Mouse (Mus musculus): ENCODE results near the gene Gm26657.

The Gm26657 gene

GRCm38 (mm10) chr4:56740020-56740485 lies at the start of gene Gm26657:
TSS of gene Gm26657 (plus strand) at chr4:56740070.
- DNase-seq (ENCODE audit: extremely low read depth, low read depth) = no peak

- DNase-seq (ENCODE audit: extremely low read depth, low read depth) = no peak
Observed at GRCm38 (mm10) chr4:56696401-56696800, 43.5 kb upstream of the Gm26657 start.

GRCm38 (mm10) chr4:56698671-56699070 lies 41.2 kb upstream of the Gm26657 start:
- DNase-seq (ENCODE audit: extremely low read depth, low read depth) = no peak

GRCm38 (mm10) chr4:56702234-56702633 lies 37.6 kb upstream of the Gm26657 start:
- DNase-seq (ENCODE audit: extremely low read depth, low read depth) = no peak

GRCm38 (mm10) chr4:56713155-56713554 lies 26.7 kb upstream of the Gm26657 start:
- no peak for DNase-seq (ENCODE audit: extremely low read depth, low read depth)

GRCm38 (mm10) chr4:56716801-56717200 lies 23.1 kb upstream of the Gm26657 start:
- no peak for DNase-seq (ENCODE audit: extremely low read depth, low read depth)

- DNase-seq (ENCODE audit: extremely low read depth, low read depth) = no peak
Observed at GRCm38 (mm10) chr4:56717932-56718331, 21.9 kb upstream of the Gm26657 start.

- DNase-seq (ENCODE audit: extremely low read depth, low read depth) = no peak
Observed at GRCm38 (mm10) chr4:56718573-56719442, 21.1 kb upstream of the Gm26657 start.

GRCm38 (mm10) chr4:56719456-56719855 lies 20.4 kb upstream of the Gm26657 start:
- DNase-seq (ENCODE audit: extremely low read depth, low read depth) = no peak

GRCm38 (mm10) chr4:56720403-56720802 lies 19.5 kb upstream of the Gm26657 start:
- DNase-seq (ENCODE audit: extremely low read depth, low read depth) = no peak

GRCm38 (mm10) chr4:56721469-56721868 lies 18.4 kb upstream of the Gm26657 start:
- DNase-seq (ENCODE audit: extremely low read depth, low read depth) = peak; percentile 7

GRCm38 (mm10) chr4:56722346-56722745 lies 17.5 kb upstream of the Gm26657 start:
- DNase-seq (ENCODE audit: extremely low read depth, low read depth) = no peak

GRCm38 (mm10) chr4:56723237-56723636 lies 16.6 kb upstream of the Gm26657 start:
- no peak for DNase-seq (ENCODE audit: extremely low read depth, low read depth)

GRCm38 (mm10) chr4:56725839-56726238 lies 14.0 kb upstream of the Gm26657 start:
- DNase-seq (ENCODE audit: extremely low read depth, low read depth) = peak; percentile 25

GRCm38 (mm10) chr4:56740611-56741010 lies 741 bp downstream of the Gm26657 start:
- DNase-seq (ENCODE audit: extremely low read depth, low read depth) = no peak

GRCm38 (mm10) chr4:56741041-56741493 lies 1.2 kb downstream of the Gm26657 start, which contains the start of gene Actl7b:
TSS of gene Actl7b (minus strand) at chr4:56741443.
- no peak for DNase-seq (ENCODE audit: extremely low read depth, low read depth)

GRCm38 (mm10) chr4:56742698-56743097 lies 2.8 kb downstream of the Gm26657 start:
- no peak for DNase-seq (ENCODE audit: extremely low read depth, low read depth)

- DNase-seq (ENCODE audit: extremely low read depth, low read depth) = no peak
Observed at GRCm38 (mm10) chr4:56743363-56744195, 3.7 kb downstream of the Gm26657 start, which contains the start of gene Actl7a. TSS of gene Actl7a (plus strand) at chr4:56743413.

- no peak for DNase-seq (ENCODE audit: extremely low read depth, low read depth)
Observed at GRCm38 (mm10) chr4:56746345-56746744, 6.5 kb downstream of the Gm26657 start.

- DNase-seq (ENCODE audit: extremely low read depth, low read depth) = no peak
Observed at GRCm38 (mm10) chr4:56747456-56747855, 7.6 kb downstream of the Gm26657 start.

- no peak for DNase-seq (ENCODE audit: extremely low read depth, low read depth)
Observed at GRCm38 (mm10) chr4:56756021-56756420, 16.2 kb downstream of the Gm26657 start.
